Mouse (Mus musculus) myocyte (in vitro differentiated cells): ENCODE data around the gene Srpr. TPM values are rescaled to one million over a fixed set of nuclear protein-coding genes. Genes with fewer than 3 reads are reported as not detected.

ENCODE experiments used
- H3K27me3 ChIP-seq: one replicate; pipeline ENCODE4 v1.6.1; 2011; ENCODE audit not compliant: control insufficient read depth, insufficient read depth, insufficient read length
- H3K36me3 ChIP-seq: one replicate; pipeline ENCODE4 v1.6.1; 2011; ENCODE audit not compliant: control insufficient read depth, insufficient read depth
- H3K4me2 ChIP-seq: one replicate; pipeline ENCODE4 v1.6.1; 2011; ENCODE audit warnings: low read depth, control low read depth
- H3K4me3 ChIP-seq: one replicate; pipeline ENCODE4 v1.5.1; 2011; ENCODE audit warnings: mild to moderate bottlenecking, control low read depth, moderate library complexity
- H3K79me2 ChIP-seq: one replicate; pipeline ENCODE4 v1.6.1; 2011; ENCODE audit not compliant: control insufficient read depth, insufficient read depth
- H3ac ChIP-seq: one replicate; pipeline ENCODE4 v1.6.1; 2011; ENCODE audit not compliant: control insufficient read depth, insufficient read length
- CEBPB ChIP-seq: IDR thresholded peaks from 2 replicates; pipeline ENCODE4 v1.6.1; 2011; ENCODE audit warnings: mild to moderate bottlenecking, moderate library complexity; ENCODE audit not compliant: poor library complexity, insufficient read depth, severe bottlenecking
- E2F4 ChIP-seq: IDR thresholded peaks from one replicate; pipeline ENCODE4 v1.6.1; 2011; ENCODE audit warnings: mild to moderate bottlenecking, control low read depth, moderate library complexity; ENCODE audit not compliant: insufficient read depth
- MAX ChIP-seq: IDR thresholded peaks from one replicate; pipeline ENCODE4 v1.6.1; 2011; ENCODE audit warnings: low read depth, mild to moderate bottlenecking, control low read depth
- MYOD1 ChIP-seq, 3 experiments: IDR thresholded peaks; one replicate each; pipeline ENCODE4 v1.6.1; 2011; ENCODE audit warnings: control low read depth in 2 of 3, low read depth in 2 of 3, mild to moderate bottlenecking in 2 of 3, moderate library complexity in 1 of 3; ENCODE audit not compliant: insufficient read length in 2 of 3, control insufficient read depth in 1 of 3
- MYOG ChIP-seq, 3 experiments: IDR thresholded peaks; one replicate each; pipeline ENCODE4 v1.6.1; 2011; ENCODE audit warnings: control low read depth in 2 of 3, low read depth in 2 of 3, mild to moderate bottlenecking in 2 of 3; ENCODE audit not compliant: insufficient read length in 2 of 3, control insufficient read depth in 1 of 3, insufficient read depth in 1 of 3
- POLR2A ChIP-seq: IDR thresholded peaks from one replicate; pipeline ENCODE4 v1.6.1; 2011; ENCODE audit warnings: low read depth, mild to moderate bottlenecking, control low read depth, moderate library complexity; ENCODE audit not compliant: insufficient read length
- POLR2AphosphoS2 ChIP-seq: IDR thresholded peaks from one replicate; pipeline ENCODE4 v1.6.1; 2011; ENCODE audit warnings: low read depth, control low read depth; ENCODE audit not compliant: insufficient read length
- REST ChIP-seq: IDR thresholded peaks from one replicate; pipeline ENCODE4 v1.6.1; 2011; ENCODE audit warnings: mild to moderate bottlenecking, control low read depth, moderate library complexity; ENCODE audit not compliant: insufficient read depth, insufficient read length
- SRF ChIP-seq: IDR thresholded peaks from one replicate; pipeline ENCODE4 v1.6.1; 2011; ENCODE audit warnings: low read depth; ENCODE audit not compliant: control insufficient read depth, insufficient read length
- TCF12 ChIP-seq: IDR thresholded peaks from one replicate; pipeline ENCODE4 v1.6.1; 2011; ENCODE audit warnings: mild to moderate bottlenecking, control low read depth; ENCODE audit not compliant: poor library complexity, insufficient read depth, severe bottlenecking
- TCF3 ChIP-seq: IDR thresholded peaks from one replicate; pipeline ENCODE4 v1.6.1; 2011; ENCODE audit warnings: low read depth, control low read depth; ENCODE audit not compliant: insufficient read length
- USF1 ChIP-seq: IDR thresholded peaks from one replicate; pipeline ENCODE4 v1.6.1; 2011; ENCODE audit warnings: low read depth, mild to moderate bottlenecking, control low read depth, moderate library complexity
- polyA plus RNA-seq: library from polyadenylated mRNA; unstranded; fragments of >200 nt; fragmentation: generic; extraction: Trizol; gene quantifications from one replicate; pipeline ENCODE4 v1.2.1, GENCODE M21; 2012; ENCODE audit warnings: missing spikeins

The Srpr gene
- polyA plus RNA-seq, 1 experiment, result 103 TPM

GRCm38 (mm10) chr9:35198351-35198750 is 1.6 kb upstream of the Srpr start:
- H3K79me2 ChIP-seq, result no peaks in the 10 kb centered on the region
- no peaks in the 10 kb centered on the region for H3K36me3 ChIP-seq
- H3K4me2 ChIP-seq, result peak overlapping the region; percentile 84
- TF ChIP-seq MAX (no peak), MYOG (IDR thresholded peaks at IDR 0.05; ENCODE audit: control insufficient read depth in 1 of 3, insufficient read depth in 1 of 3, insufficient read length in 2 of 3, low read depth in 2 of 3) (no peak), REST (no peak), SRF (no peak), POLR2AphosphoS2 (no peak), E2F4 (no peak), POLR2A (no peak), USF1 (no peak), TCF3 (no peak), CEBPB (no peak), TCF12 (no peak), MYOD1 (IDR thresholded peaks at IDR 0.05; ENCODE audit: control insufficient read depth in 1 of 3, insufficient read length in 2 of 3, low read depth in 2 of 3) (no peak)
- no peaks in the 10 kb centered on the region for H3K27me3 ChIP-seq
- peak overlapping the region; percentile 72 for H3K4me3 ChIP-seq
- no peak overlapping the region for H3ac ChIP-seq

GRCm38 (mm10) chr9:35198945-35199771 is 817 bp upstream of the Srpr start:
- Histone ChIP-seq H3K4me2 (peak overlapping the region; percentile 84), H3ac (peak overlapping the region; percentile 41), H3K79me2 (no peaks in the 10 kb centered on the region), H3K27me3 (no peaks in the 10 kb centered on the region), H3K4me3 (peak overlapping the region; percentile 72), H3K36me3 (no peaks in the 10 kb centered on the region)
- TF ChIP-seq USF1 (no peak), POLR2AphosphoS2 (no peak)

GRCm38 (mm10) chr9:35200529-35201060 is 620 bp downstream of the Srpr start:
- peak overlapping the region; percentile 41 for H3ac ChIP-seq
- H3K79me2 ChIP-seq, result no peaks in the 10 kb centered on the region
- peak overlapping the region; percentile 95 for H3K4me2 ChIP-seq
- no peaks in the 10 kb centered on the region for H3K36me3 ChIP-seq
- no peak for TF ChIP-seq POLR2A
- no peak for TF ChIP-seq MYOG (IDR thresholded peaks at IDR 0.05; ENCODE audit: control insufficient read depth in 1 of 3, insufficient read depth in 1 of 3, insufficient read length in 2 of 3, low read depth in 2 of 3)
- no peak for TF ChIP-seq E2F4
- no peaks in the 10 kb centered on the region for H3K27me3 ChIP-seq
- H3K4me3 ChIP-seq, result peak overlapping the region; percentile 72

GRCm38 (mm10) chr9:35203536-35203935 is 3.6 kb downstream of the Srpr start:
- H3ac ChIP-seq, result no peak overlapping the region
- no peaks in the 10 kb centered on the region for H3K27me3 ChIP-seq
- TF ChIP-seq POLR2AphosphoS2 (no peak), CEBPB (no peak), USF1 (no peak), REST (no peak), TCF3 (no peak), MYOD1 (IDR thresholded peaks at IDR 0.05; ENCODE audit: control insufficient read depth in 1 of 3, insufficient read length in 2 of 3, low read depth in 2 of 3) (no peak)
- H3K4me2 ChIP-seq, result no peak overlapping the region
- no peaks in the 10 kb centered on the region for H3K79me2 ChIP-seq
- H3K4me3 ChIP-seq, result no peak overlapping the region
- H3K36me3 ChIP-seq, result no peaks in the 10 kb centered on the region

- TF ChIP-seq E2F4, result no peak
- no peak for TF ChIP-seq MAX
- no peak for TF ChIP-seq POLR2AphosphoS2
- TF ChIP-seq MYOG (IDR thresholded peaks at IDR 0.05; ENCODE audit: control insufficient read depth in 1 of 3, insufficient read depth in 1 of 3, insufficient read length in 2 of 3, low read depth in 2 of 3), result no peak
- no peak for TF ChIP-seq SRF
- TF ChIP-seq MYOD1 (IDR thresholded peaks at IDR 0.05; ENCODE audit: control insufficient read depth in 1 of 3, insufficient read length in 2 of 3, low read depth in 2 of 3), result no peak
- TF ChIP-seq USF1, result no peak
- no peak for TF ChIP-seq CEBPB
- no peak for TF ChIP-seq REST
- no peak for TF ChIP-seq TCF3
- no peak for TF ChIP-seq TCF12
- no peak for TF ChIP-seq POLR2A
- Histone ChIP-seq H3K36me3 (no peaks in the 10 kb centered on the region), H3ac (no peak overlapping the region), H3K27me3 (no peaks in the 10 kb centered on the region), H3K4me2 (no peak overlapping the region), H3K79me2 (no peaks in the 10 kb centered on the region), H3K4me3 (no peak overlapping the region)
Observed at GRCm38 (mm10) chr9:35204421-35204820, 4.4 kb downstream of the Srpr start.
